Mouse (Mus musculus): ENCODE results near the gene Dnajc7.
"Not testable (repeated sequence)": the region's sequence is repeated elsewhere in the genome, so short reads cannot be mapped to it uniquely, and the experiment has no call there.

The Dnajc7 gene

GRCm38 (mm10) chr11:100545746-100546085 is 74.3 kb downstream of the Dnajc7 start:
- no peak for DNase-seq

GRCm38 (mm10) chr11:100544832-100545745 is 74.9 kb downstream of the Dnajc7 start, which contains the start of gene Ttc25:
TSS of gene Ttc25 (plus strand) at chr11:100545607.
- peak; percentile 92 to 96 for DNase-seq

- no peak for DNase-seq
Measured at GRCm38 (mm10) chr11:100541577-100541976, 78.4 kb downstream of the Dnajc7 start.

- no peak for DNase-seq
Measured at GRCm38 (mm10) chr11:100540966-100541365, 79.0 kb downstream of the Dnajc7 start.

GRCm38 (mm10) chr11:100536466-100536865 is 83.5 kb downstream of the Dnajc7 start:
- no peak for DNase-seq

- no peak for DNase-seq
Measured at GRCm38 (mm10) chr11:100535996-100536395, 84.0 kb downstream of the Dnajc7 start.

- DNase-seq, result not testable (repeated sequence)
Measured at GRCm38 (mm10) chr11:100534821-100535220, 85.1 kb downstream of the Dnajc7 start.

- DNase-seq, result not testable (repeated sequence)
Measured at GRCm38 (mm10) chr11:100534411-100534810, 85.6 kb downstream of the Dnajc7 start.

- no peak for DNase-seq
Measured at GRCm38 (mm10) chr11:100533871-100534270, 86.1 kb downstream of the Dnajc7 start.

All from lung, adult 18-20 months (tissue).